Mouse (Mus musculus) adrenal gland, adult 2 months (tissue): Measurements from ENCODE around the gene Gast. TPM values are rescaled to one million over a fixed set of nuclear protein-coding genes. Genes with fewer than 3 reads are reported as not detected.
A peak's percentile ranks its signal among the peaks of the same experiment; 100 is the strongest.
"Not testable (repeated sequence)": the region's sequence is repeated elsewhere in the genome, so short reads cannot be mapped to it uniquely, and the experiment has no call there.

Experiments
- DNase-seq: peaks from one replicate; pipeline ENCODE4 v3.0.0; 2021
- polyA plus RNA-seq: library from polyadenylated mRNA; depleted of rRNA; stranded (reverse); fragments of >200 nt; gene quantifications from 2 replicates; pipeline ENCODE4 v1.2.3, GENCODE M21; 2012
- total RNA-seq, 2 experiments: library from RNA; stranded (reverse); gene quantifications; 2 replicates each; pipeline ENCODE4 v1.2.3; 2021

The Gast gene
- total and polyA plus RNA-seq, 3 experiments: not detected

DNA sequence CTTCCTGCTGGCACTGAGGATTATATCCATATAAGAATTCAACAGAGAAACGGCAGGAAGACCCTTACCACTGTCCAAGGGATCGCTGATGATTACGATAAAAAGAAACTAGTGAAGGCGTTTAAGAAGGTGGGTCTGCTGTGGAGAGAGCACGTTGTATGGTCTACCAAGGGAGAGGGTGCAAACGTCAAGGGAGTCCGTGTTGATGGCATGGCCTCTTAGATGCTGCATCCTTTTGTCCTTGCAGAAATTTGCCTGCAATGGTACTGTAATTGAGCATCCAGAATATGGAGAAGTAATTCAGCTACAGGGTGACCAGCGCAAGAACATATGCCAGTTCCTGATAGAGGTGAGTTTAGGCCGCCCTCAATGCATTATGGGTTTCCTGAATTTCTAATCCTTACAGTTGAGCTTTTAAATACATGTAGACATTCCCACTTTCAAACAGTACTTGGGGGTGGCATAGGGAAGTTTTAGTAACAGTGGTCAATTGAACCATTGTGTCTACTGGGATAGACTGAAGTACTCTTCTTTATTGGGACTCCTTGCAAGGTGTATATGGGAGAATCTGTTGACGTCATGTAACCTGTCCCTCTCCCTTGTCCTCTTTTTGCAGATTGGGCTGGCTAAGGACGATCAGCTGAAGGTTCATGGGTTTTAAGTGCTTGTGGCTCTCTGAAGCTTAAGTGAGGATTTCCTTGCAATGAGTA lies 13.4 kb upstream of the Gast start:
- not testable (repeated sequence) for DNase-seq

DNA sequence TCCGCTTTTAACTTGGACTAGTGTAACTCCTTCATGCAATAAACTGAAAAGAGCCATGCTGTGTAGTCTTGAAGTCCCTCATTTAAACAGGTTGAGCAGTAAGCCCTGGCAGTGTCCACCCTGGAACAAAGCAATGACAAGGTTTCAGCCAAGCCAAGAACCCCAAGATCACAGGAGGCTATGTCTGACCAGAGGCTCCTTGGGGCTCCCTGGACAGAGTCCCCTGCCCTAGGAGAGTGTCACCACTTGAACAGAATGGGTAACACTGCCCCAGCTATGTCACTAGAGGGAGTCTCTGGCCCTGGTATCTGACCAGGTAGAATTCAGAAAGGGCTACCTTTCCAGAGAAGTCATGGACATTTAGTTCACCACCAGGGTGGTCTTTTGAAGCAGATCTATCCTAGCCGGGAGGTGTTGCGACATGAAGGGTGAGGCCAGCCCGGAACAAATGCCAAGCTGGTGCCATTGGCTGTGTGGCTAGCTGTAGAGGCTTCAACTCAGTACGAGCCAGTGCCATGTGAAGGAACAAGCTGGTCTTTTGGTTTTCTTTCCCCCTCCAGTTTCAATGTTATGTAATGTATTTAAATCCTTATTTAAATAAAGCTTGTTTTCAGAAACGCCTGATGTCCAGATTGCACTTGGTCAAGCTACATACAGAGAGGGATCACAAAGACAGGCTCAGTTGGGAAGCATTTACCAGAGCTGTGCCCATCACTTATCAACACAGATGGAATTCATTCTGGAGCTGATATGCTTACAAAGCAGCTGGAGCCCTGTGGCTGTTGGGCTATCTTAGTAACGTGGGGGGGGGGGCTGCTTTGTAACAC lies 12.5 kb upstream of the Gast start:
- DNase-seq: peak; percentile 43

DNA sequence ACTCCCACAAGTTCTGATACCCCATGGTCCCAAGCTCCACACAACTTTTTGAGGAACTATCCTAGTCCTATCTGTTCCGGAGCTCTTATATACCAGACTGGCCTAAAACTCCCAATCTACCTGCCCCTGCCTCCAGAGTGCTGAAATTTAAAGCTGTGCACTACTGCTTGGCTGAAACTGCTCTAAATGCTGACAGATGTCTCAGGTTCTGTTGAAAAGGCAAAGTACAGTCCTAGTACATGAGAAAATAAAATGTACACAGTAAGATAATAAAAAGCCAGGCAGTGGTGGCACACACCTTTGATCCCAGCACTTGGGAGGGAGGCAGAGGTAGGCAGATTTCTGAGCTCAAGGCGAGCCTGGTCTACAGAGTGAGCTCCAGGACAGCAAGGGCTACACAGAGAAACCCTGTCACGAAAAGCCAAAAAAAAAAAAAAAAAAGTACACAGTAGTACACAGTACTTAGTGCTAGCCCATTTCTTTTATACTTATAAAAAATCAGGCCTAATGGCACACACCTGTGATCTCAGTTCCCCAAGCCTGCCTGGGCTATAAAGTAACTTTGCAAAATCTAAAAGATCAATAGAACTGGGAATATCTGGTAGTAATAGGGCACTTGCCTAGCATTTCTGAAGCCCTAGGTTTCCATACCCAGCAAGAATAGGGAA lies 11.5 kb upstream of the Gast start:
- DNase-seq: no peak

DNA sequence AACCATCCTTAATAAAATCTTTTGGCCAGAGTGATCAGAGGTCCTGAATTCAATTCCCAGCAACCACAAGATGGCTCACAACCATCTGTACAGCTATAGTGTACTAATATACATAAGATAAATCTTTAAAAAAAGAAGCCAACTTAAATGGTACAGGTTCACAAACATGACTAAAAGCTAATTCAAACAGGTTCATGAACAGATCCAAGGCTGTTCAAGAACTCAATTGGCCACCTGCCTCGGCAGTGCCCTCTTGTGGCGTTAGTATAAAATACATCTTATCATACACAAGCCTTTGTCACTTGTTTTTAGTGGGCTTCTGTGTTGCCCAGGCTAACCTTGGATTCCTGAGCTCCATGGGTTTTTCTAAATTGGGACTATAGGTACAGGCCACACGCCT lies 10.6 kb upstream of the Gast start:
- DNase-seq: no peak

DNA sequence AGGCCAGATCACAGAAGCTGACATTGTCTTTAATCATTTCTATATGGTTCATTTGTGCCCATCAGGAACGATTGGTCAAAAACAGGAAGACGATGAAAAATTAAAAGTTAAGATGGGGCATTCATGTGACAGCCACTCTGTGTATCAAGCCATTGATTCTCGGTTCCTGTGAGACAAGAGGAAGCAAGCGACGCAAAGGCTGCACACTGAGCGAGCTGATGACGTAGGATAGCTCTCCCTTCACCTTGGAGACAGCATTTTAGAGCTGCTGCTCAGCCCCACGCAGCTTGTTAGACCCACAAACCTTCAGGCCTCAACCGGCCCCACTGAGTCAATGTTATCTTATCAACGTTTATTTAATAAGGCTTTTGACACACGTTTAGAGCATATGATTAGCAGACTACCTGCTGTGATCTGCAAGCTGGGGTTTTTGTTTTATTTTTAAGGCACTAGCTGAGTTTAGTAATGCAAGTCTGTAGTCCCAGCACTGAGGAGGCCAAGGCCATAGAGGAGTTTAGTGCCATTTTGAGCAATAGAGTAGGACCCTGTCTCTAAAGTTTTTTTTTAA lies 9.1 kb upstream of the Gast start:
- DNase-seq: no peak

DNA sequence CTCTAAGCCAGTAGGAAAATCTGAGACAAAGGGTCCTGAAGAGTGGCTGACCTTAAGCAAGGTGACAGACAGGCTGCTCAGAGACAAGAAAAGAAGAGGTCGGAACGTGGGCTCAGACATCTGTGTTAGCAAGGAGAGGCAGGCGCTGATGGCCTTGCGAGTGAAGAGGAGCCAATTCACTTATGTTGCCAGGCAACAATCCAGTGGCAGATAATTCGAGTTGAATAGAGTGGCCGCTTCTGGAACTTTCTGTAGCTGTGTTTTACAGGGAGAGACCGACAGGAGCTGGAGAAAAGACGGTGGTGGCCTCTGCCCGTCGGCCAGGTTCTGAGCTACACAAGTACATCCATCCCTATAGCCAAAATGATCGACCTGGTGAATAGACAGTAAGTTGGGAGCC lies 6.9 kb upstream of the Gast start:
- DNase-seq: no peak

DNA sequence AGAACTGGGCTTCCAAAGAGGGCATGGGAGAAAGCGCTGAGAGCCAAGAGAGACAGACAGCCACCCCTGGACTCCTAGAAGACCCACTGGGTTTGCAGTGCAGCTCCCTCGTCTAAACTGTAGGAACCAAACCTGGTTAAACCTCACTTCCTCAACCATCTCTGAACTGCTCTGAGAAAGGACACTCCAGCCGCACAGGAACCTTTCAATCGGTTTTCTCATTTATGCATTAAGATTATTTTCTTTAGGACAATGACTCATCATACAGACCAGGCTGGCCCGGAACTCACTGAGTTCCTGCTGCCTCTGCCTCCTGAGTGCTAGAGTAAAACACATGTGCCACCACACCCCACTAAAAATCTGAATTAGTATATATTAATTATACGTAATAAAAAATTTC lies 6.4 kb upstream of the Gast start:
- DNase-seq: no peak

DNA sequence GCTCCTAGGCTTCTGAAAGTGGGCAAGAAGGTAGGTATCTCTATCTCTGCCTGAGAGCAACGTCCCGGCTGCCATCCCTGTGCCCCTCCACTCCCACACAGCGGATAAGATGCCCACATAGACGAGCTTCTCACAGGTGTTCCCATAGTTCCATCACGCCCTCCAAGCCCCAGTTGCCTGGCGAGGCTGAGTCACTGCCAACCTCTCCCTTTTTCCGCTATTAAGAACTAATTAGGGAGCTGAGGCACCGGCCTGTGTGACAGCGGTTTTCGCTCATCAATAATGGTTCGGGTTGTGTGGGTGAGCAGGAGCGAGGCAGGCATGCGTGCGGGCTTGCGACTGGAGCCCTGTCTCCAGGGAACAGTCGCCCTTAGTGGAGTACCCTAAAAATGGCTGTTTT lies 4.0 kb upstream of the Gast start:
- DNase-seq: no peak

DNA sequence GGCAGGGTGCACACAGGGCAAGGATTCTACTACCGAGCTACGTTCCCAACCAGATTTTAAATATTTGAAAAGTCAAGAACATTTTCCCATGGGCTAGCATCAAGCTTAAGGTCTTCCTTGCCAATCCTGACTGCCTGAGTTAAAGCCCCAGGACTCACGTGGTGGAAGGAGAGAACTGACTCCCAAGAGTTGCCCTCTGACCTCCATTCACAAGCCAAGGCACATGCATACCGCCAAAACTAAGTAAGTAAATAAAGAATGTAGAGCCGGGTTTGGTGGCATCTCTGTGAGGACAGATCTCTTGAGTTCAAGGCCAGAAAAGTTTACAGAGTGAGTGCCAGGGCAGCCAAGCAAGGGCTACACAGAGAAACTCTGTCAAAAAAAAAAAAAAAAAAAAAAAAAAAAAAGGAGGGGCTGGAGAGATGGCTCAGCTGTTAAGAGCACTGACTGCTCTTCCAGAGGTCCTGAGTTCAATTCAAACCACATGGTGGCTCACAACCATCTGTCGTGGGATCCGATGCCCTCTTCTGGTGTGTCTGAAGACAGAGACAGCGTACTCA lies 3.3 kb upstream of the Gast start:
- not testable (repeated sequence) for DNase-seq

DNA sequence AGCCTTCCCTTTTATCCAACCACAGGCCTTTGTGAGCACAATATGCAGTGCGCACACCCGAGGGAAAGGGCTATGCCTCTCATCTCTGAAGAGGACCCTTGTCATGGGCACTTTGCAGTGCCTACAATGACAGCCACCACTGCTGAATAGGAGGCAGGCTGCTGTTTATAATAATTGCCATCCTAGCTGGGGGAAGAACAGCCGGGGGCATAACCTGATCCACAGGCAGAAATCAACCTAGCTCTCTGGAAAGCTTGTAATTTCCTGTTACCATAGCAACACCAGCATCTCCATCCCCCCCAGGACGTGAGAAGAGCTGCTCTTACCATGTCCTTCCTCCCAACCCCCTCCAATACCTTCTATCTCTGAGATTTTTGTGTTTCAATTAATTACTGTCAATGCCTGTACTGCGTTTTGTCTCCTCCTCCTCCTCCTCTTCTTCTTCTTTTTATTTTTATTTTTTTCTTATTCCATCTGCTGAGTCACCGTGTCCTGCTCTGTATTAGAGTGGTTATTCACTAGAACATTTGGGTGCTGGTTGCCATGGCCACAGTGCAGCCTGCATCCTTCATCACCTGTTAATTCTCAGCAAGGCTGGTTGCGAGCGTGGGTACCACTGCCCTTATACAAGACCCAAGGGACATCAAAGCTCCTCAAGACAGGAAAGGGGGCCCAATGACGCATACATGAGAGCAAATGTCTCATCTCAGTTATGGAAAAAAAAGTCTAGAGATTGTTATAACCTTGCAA lies 1.3 kb upstream of the Gast start:
- no peak for DNase-seq

DNA sequence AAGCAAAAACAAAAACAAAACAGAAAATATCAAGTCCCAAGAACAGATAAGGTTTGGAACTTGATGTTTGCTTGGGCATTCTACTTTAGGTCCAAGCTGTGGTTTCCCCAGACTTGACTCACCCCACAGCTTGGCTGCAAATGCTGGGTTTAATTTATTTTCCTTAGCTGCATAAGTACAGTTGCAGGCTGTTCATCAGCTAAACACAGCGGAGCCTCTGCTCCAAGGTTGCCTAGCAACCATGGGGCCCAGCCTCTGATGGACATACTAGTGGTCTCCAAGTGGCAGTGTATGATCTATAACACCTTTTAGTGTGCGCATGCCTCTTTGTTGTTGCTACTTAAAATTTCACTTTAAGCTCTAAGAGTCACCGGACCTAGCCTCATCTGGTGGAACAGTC lies 1.5 kb downstream of the Gast start:
- DNase-seq: no peak

DNA sequence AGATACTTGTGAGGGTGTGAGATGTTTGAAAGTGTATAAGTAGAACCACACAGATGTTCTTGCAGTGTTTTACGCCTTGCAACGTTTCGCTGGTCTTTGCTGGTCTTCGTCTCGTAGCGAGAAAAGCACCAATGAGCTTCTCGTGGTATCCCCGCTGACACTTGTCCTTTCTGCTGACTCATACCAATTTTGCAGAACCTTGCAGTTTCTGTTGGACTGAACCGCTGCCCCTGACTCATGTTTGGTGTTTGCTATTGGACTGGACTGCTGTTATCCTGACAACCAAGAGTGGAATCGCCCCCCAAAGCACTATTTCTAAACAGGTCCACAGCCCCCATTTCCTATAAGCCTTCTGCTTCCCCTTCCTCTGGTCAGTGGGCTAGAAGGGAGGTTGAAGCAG lies 10.1 kb downstream of the Gast start:
- no peak for DNase-seq

DNA sequence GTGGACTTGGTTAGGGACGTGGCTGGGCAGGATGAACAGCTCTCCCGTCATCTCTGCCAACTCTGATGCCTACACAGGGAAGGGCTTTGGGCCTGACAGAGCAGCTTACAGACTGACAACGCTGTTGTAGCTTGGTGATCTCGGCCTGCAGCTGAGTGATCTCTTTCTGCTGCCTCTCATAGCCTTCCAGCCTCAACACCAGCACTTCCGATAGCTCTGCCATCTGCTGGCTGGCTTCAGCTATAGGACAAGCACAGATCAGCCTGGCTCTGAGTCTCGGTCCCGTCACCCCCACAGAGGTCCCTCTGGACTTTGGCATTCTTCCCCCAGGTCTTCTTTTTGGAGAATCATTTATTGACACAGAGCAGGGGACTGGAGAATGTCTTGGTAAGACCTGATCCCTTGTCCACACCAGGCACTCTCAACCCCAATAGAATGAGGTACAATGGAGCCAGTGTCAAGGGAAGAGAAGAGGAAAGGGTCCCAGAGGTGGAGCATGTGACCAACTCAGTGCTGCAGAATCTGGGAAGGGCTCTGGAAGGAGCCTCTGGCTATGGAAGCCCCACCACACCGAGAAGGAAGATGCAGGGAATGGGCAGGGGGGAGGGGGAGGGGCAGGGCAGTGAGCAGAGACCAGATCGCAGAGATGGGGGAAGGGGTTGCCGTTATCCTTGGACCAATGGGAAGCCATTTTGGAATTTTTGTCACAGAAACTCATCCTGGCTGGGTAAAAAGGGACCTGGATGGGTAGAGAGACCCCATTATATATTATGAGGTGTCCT lies 18.1 kb downstream of the Gast start:
- DNase-seq: no peak

DNA sequence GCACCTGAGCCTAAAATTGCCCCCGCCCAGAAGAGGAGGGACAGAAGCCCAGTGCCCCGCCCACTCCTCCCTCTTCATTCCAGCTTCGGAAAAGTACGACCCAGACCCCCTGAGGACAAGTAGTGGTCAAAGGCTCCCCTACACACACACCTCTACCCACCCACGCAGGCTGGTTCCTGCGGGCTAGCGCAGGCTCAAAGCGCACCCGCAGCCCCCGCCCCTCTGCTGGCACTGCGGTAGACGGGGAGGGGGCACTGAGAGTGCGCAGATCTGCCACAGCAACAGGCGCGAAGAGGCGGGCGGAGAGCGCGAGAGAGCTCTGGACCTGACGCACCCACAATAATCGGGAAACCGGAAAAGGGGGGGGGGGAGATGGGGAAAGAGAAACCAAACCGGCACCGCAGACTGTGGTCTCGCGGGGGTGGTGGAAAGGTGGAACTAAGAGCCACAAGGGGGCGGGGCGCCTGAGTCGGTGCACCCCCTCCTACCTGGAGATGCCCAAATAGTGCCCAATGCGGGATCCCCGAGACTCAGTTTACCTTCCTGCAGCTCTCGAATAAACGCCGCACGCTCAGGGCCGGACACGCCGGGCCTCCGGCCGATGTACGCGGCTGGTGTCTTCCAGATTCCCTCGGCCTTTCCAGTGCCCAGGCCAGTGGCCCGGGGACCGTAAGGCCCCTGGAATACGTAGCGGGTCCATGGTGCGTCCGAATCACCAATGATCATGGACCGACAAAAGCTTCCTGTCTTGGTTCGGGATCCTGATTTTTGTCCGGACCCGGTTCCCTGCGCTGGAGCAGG lies 21.1 kb downstream of the Gast start:
- DNase-seq: peak; percentile 57

DNA sequence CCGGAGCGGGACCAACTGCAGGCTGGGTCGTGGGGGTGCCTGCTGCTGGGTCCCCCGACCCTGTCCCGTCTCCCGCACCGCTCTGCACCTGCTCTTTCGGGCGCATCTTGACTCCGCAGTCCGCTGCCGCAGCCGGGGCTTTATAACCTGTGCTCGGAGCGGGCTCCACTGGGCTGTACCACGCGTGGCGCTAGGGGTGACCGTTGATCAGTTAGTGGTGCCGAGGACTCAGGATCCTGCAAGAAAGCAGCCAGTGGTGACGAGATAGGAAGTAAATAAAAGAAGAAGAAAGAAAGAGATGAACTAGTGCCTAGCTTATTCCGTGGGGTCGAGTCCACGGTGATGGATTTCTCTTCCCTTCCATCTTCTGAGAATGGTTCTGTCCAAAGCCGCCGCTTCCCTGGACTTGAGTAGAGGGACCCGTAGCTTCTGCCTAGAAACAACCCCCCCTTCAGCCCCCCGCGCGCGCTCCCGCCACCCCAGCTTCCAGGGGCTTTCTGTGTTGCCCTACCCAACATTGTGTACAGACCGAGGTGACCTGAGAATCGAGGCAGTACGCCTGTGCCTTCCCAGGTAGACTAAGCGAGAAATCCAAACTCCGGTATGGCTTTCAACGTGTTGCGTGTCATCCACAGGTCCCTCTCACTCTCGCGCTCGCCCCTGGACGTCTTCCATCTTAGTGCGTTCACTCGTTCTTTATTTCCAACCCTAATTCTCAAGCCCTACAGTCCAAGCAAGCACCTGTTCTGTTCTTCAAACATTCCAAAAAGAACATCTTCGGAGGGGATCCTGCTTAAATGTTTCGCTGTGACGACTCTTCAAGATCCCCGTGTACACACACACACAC lies 22.0 kb downstream of the Gast start, which contains the start of gene Hap1:
Hap1 (minus strand) TSS at position 157 of the 847 bp plus-strand sequence.
- DNase-seq: peak; percentile 86

DNA sequence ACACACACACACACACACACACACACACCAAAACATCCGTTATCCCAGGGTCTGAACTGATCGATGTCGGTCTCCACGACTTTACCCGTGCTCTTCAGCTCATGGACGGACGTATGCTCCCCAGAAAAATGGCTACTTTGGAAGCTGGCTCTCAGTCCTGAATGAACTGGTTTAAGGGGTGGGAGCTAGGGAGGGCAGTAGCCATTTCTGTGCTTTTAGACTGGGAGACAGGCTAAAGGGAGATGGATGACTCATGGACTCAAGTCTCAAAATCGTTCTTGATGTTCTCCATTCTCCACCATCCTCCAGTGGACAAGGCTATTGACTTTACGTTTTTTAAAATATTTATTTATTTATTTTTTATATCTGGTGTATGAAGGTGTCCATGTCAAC lies 22.6 kb downstream of the Gast start:
- no peak for DNase-seq

DNA sequence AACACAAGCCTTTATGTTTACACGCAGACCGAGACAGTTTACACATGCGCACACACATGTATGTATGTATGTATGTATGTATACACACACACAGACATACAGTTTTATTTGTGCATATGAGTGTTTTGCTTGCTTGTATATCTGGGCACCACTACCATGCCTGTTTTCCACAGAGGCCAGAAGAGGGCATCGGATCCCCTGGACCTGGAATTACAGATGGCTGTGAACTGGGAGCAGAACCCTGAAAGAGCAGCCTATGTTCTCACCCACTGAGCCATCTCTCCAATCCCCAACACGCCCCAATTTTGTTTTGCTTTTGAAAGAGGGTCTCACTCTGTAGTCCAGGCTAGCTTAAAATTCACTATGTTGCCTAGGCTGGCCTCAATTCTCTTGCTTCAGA lies 23.2 kb downstream of the Gast start:
- no peak for DNase-seq

DNA sequence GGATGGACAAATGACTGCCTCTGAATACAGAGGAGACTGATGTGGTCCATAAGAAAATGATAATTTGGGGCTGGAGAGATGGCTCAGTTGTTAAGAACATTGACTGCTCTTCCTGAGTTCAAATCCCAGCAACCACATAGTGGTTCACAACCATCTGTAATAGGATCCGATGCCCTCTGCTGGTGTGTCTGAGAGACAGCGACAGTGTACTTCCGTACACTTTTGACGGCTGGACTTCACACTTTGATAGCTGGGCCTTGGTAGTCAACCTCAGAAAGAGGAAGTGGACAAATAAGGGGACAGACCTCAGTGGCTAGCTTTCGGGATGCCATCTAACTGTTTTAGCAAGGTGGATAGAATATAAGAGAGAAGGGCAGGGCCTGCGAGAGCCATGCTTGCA lies 26.0 kb downstream of the Gast start:
- no peak for DNase-seq

DNA sequence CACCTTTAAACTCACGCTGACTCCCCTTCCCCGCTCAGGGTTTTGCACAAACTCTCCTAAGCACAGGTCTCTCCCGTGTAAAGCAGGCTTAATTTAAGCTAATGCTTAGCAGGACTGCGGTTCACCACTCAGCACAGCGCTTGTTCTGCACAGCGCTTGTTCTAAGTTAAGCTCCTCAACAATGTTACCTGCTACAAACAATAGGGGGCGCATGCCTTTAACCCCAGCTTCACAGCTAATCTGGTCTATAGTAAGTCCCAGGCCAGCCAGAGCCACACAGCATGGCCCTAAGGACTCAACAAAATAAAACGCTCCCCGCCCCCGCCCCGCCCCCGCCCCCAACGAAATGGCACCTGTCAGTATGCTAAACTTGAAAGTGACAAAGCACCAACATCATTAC lies 26.9 kb downstream of the Gast start:
- not testable (repeated sequence) for DNase-seq
